Mouse (Mus musculus) cortical plate, adult 2 months (tissue): ENCODE results near the gene Lifr.

ENCODE experiments used
- CTCF ChIP-seq: fragments of 200-500 bp; IDR thresholded peaks from 2 replicates; pipeline ENCODE4 v1.5.1; 2011; ENCODE audit warnings: mild to moderate bottlenecking, control low read depth, low read length; ENCODE audit not compliant: insufficient read depth; ENCODE audit errors: extremely low read depth
- POLR2A ChIP-seq: fragments of 200-500 bp; IDR thresholded peaks from 2 replicates; pipeline ENCODE4 v1.6.1; 2011; ENCODE audit warnings: mild to moderate bottlenecking, low read length, control low read depth; ENCODE audit not compliant: insufficient read depth; ENCODE audit errors: extremely low read depth

GRCm38 (mm10) chr15:7150591-7150990 lies 60.2 kb downstream of the Lifr start:
- TF ChIP-seq CTCF (no peak), POLR2A (no peak)
